Mouse (Mus musculus) splenic B cell, adult 2 months (primary cell): ENCODE results near the gene Rnft2.

ENCODE experiments used
- DNase-seq: peaks from one replicate; pipeline ENCODE4 v3.0.0-alpha.2; 2011; ENCODE audit warnings: low read depth, low spot score
- H3K27me3 ChIP-seq: 2 replicates; pipeline ENCODE4 v1.6.1; 2012; ENCODE audit warnings: mild to moderate bottlenecking, low read length, moderate library complexity, mixed read lengths; ENCODE audit not compliant: control insufficient read depth, poor library complexity, insufficient read depth, severe bottlenecking
- H3K36me3 ChIP-seq: 2 replicates; pipeline ENCODE4 v1.6.1; 2012; ENCODE audit warnings: mild to moderate bottlenecking, low read length, moderate library complexity, mixed read lengths; ENCODE audit not compliant: control insufficient read depth, poor library complexity, insufficient read depth, severe bottlenecking

Gene Rnft2

GRCm38 (mm10) chr5:118217410-118217809, 27.5 kb downstream of the Rnft2 start:
- Histone ChIP-seq H3K27me3 (no peaks in the 10 kb centered on the region), H3K36me3 (no peaks in the 10 kb centered on the region)
- no peak for DNase-seq

GRCm38 (mm10) chr5:118214418-118215154, 30.3 kb downstream of the Rnft2 start:
- no peaks in the 10 kb centered on the region for H3K27me3 ChIP-seq
- no peaks in the 10 kb centered on the region for H3K36me3 ChIP-seq
- DNase-seq, result no peak

GRCm38 (mm10) chr5:118214012-118214411, 30.9 kb downstream of the Rnft2 start:
- DNase-seq, result no peak
- H3K36me3 ChIP-seq, result no peaks in the 10 kb centered on the region
- no peaks in the 10 kb centered on the region for H3K27me3 ChIP-seq

- DNase-seq, result no peak
- H3K36me3 ChIP-seq, result no peaks in the 10 kb centered on the region
- H3K27me3 ChIP-seq, result no peaks in the 10 kb centered on the region
These were observed 39.1 kb downstream of the Rnft2 start for GRCm38 (mm10) chr5:118205852-118206251.

GRCm38 (mm10) chr5:118204675-118205440, 40.1 kb downstream of the Rnft2 start:
- no peaks in the 10 kb centered on the region for H3K36me3 ChIP-seq
- no peak for DNase-seq
- no peaks in the 10 kb centered on the region for H3K27me3 ChIP-seq

- Histone ChIP-seq H3K36me3 (no peaks in the 10 kb centered on the region), H3K27me3 (no peaks in the 10 kb centered on the region)
- DNase-seq, result no peak
These were observed 45.2 kb downstream of the Rnft2 start for GRCm38 (mm10) chr5:118199670-118200069.

GRCm38 (mm10) chr5:118197421-118197820, 47.5 kb downstream of the Rnft2 start:
- DNase-seq, result no peak
- Histone ChIP-seq H3K27me3 (no peaks in the 10 kb centered on the region), H3K36me3 (no peaks in the 10 kb centered on the region)

GRCm38 (mm10) chr5:118192221-118192620, 52.7 kb downstream of the Rnft2 start:
- DNase-seq, result no peak
- no peaks in the 10 kb centered on the region for H3K36me3 ChIP-seq

GRCm38 (mm10) chr5:118190491-118190890, 54.4 kb downstream of the Rnft2 start:
- no peak for DNase-seq
- Histone ChIP-seq H3K36me3 (no peaks in the 10 kb centered on the region), H3K27me3 (no peaks in the 10 kb centered on the region)

More at GRCm38 (mm10) chr5:118192221-118192620, 52.7 kb downstream of the Rnft2 start:
- no peaks in the 10 kb centered on the region for H3K27me3 ChIP-seq

- H3K36me3 ChIP-seq, result no peaks in the 10 kb centered on the region
These were observed 56.6 kb downstream of the Rnft2 start for GRCm38 (mm10) chr5:118188356-118188755.

GRCm38 (mm10) chr5:118186903-118187633, 57.8 kb downstream of the Rnft2 start:
- no peaks in the 10 kb centered on the region for H3K27me3 ChIP-seq
- no peak for DNase-seq
- H3K36me3 ChIP-seq, result no peaks in the 10 kb centered on the region

More at GRCm38 (mm10) chr5:118188356-118188755, 56.6 kb downstream of the Rnft2 start:
- H3K27me3 ChIP-seq, result no peaks in the 10 kb centered on the region
- DNase-seq, result no peak

GRCm38 (mm10) chr5:118177640-118178039, 67.3 kb downstream of the Rnft2 start:
- no peak for DNase-seq
- Histone ChIP-seq H3K27me3 (no peaks in the 10 kb centered on the region), H3K36me3 (no peaks in the 10 kb centered on the region)

GRCm38 (mm10) chr5:118175137-118175536, 69.8 kb downstream of the Rnft2 start:
- no peaks in the 10 kb centered on the region for H3K27me3 ChIP-seq
- no peaks in the 10 kb centered on the region for H3K36me3 ChIP-seq
- no peak for DNase-seq

GRCm38 (mm10) chr5:118174310-118175009, 70.5 kb downstream of the Rnft2 start:
- DNase-seq, result no peak
- Histone ChIP-seq H3K36me3 (no peaks in the 10 kb centered on the region), H3K27me3 (no peaks in the 10 kb centered on the region; the same call in 1 of the 2 replicates)
